Mouse (Mus musculus): ENCODE results near the gene Apod.

DNA sequence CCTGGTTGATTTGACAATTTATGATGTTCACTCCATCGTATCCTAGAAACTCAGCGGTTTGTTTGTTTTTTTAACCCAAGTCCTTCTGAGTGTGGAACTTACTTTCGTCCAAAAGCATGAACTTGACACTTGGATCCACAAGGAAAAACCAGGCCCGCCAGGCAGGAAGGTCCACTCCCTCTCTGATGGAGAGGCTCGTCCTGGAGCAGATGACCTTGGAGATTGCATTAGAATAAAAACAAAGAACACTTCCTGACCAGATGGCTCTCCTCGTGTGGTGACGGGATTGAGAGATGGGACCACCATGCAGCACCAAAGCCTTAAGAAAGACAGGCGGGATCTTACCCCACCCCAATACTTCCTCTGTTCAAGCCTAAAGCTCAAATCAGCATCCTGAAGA, 12.1 kb upstream of the Apod start:
- TF ChIP-seq CHD2 (IDR thresholded peaks at IDR 0.05; ENCODE audit: low read length), result no peak
- TF ChIP-seq ELF1 (IDR thresholded peaks at IDR 0.05; ENCODE audit: low read depth, low read length), result no peak
- no peak for TF ChIP-seq POLR2AphosphoS2 (IDR thresholded peaks at IDR 0.05; ENCODE audit: low read depth, low read length)
- TF ChIP-seq ZKSCAN1 (IDR thresholded peaks at IDR 0.05; ENCODE audit: borderline replicate concordance, low read depth, low read length), result no peak
- TF ChIP-seq POLR2A (IDR thresholded peaks at IDR 0.05; ENCODE audit: low read depth, low read length), result no peak
- no peak for TF ChIP-seq USF2 (conservative IDR thresholded peaks at IDR 0.05; ENCODE audit: low read depth, low read length)
